ENCODE assay signal across 8 mouse cellular contexts in the genomic region with DNA sequence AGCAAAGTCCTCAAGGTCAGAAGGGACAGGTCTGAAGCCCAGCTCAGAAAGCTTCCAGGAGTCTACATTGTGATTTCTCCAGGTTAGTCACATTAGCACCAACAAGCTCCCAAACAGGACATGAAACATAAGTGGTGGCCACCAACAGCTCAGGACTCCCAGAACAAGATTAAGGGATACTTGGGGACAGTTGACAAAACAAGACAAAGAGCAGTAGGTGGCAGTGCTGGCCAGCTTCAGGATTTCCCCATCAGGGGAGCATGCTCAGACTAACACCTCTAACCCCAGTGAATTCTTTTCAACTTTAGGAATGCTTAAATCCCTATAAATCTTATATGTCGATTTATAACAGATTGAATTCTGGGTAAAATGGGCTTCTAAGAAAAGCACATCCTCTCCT. TPM values are rescaled to one million over a fixed set of nuclear protein-coding genes. Genes with fewer than 3 reads are reported as not detected.
DNase-seq lines count a peak whose midpoint lies in the region.

No protein-coding gene starts in this region.

- peak; percentile 40 to 60 for DNase-seq in heart, adult 18-20 months
- no peak for DNase-seq in heart, postnatal 25 days (ENCODE audit: low spot score)
- DNase-seq in 416B (ENCODE audit: low read depth) = peak; percentile 44
- peak; percentile 29 for DNase-seq in brain, adult 2 months (ENCODE audit: low read depth, low spot score)
- DNase-seq in heart, postnatal 10 days = peak; percentile 47 to 62
- DNase-seq in lung, postnatal 10 days = peak; percentile 18
- peak; percentile 22 for DNase-seq in yolk sac, embryonic 10.5 days (ENCODE audit: low spot score)
- no peak for DNase-seq in ovary, postnatal 14 days (ENCODE audit: low spot score)

- intact Hi-C loops in heart, postnatal 25 days (cut with DNase I) = loop anchor here (5.0 to 10.0 kb wide), 3 partner anchors 129 to 297 kb away; partner anchors contain the start of genes Crot and Dmtf1
- intact Hi-C loops in heart, postnatal 10 days (cut with DNase I) = loop anchor here (5.0 to 10.0 kb wide), 2 partner anchors 187 to 244 kb away; no protein-coding TSS in a partner anchor

RNA-seq across cellular contexts. Expression of gene Abcb4, which starts 25.5 kb away (rescaled TPM):
- 10 to 100 TPM; 18.7 to 21.0 TPM for total RNA-seq in heart, adult 18-20 months (2021)
- total RNA-seq in heart, postnatal 25 days (2021) = 10 to 100 TPM; 11.5 to 12.3 TPM
- total RNA-seq in heart, postnatal 10 days (2021) = 1 to 10 TPM; 4.1 to 4.8 TPM

Comparison
In these comparisons a context has a peak if more than half of its experiments do, and no peak if none do; other contexts are left out.
1. DNase-seq: peak in heart, adult 18-20 months (2 of 2), 416B (single experiment), brain, adult 2 months (single experiment), heart, postnatal 10 days (2 of 2), lung, postnatal 10 days (single experiment) and yolk sac, embryonic 10.5 days (single experiment); none in heart, postnatal 25 days (single experiment) and ovary, postnatal 14 days (single experiment).